Mouse (Mus musculus) forebrain, embryonic 11.5 days (tissue): ENCODE data around the gene Islr. TPM values are rescaled to one million over a fixed set of nuclear protein-coding genes. Genes with fewer than 3 reads are reported as not detected.
A peak's percentile ranks its signal among the peaks of the same experiment; 100 is the strongest.

Experiments used
- ATAC-seq: fragments of 200-750 bp; cut with Nextera tagmentation; replicated peaks from 2 replicates; pipeline ENCODE4 v1.8.0; 2017; ENCODE audit warnings: moderate TSS enrichment; ENCODE audit not compliant: low FRiP score
- DNase-seq: peaks from one replicate; pipeline ENCODE4 v3.0.0-alpha.2; 2017; ENCODE audit warnings: low spot score
- H3K27ac ChIP-seq: fragments of 300-500 bp; sonication (generic); 2 replicates; pipeline ENCODE4 v1.5.1; 2014; ENCODE audit warnings: low read depth, low read length
- H3K27me3 ChIP-seq: fragments of 300-500 bp; sonication (generic); 2 replicates; pipeline ENCODE4 v1.6.1; 2014; ENCODE audit warnings: mild to moderate bottlenecking, low read length, mixed read lengths; ENCODE audit not compliant: control insufficient read depth, insufficient read depth
- H3K36me3 ChIP-seq: fragments of 300-500 bp; sonication (generic); 2 replicates; pipeline ENCODE4 v1.6.1; 2014; ENCODE audit warnings: mild to moderate bottlenecking, low read length, moderate library complexity, mixed read lengths; ENCODE audit not compliant: control insufficient read depth, insufficient read depth
- H3K4me1 ChIP-seq: fragments of 300-500 bp; sonication (generic); replicated peaks from 2 replicates; pipeline ENCODE4 v1.6.1; 2014; ENCODE audit warnings: low read length, mixed read lengths; ENCODE audit not compliant: control insufficient read depth, insufficient read depth
- H3K4me2 ChIP-seq: fragments of 300-500 bp; sonication (generic); 2 replicates; pipeline ENCODE4 v1.6.1; 2014; ENCODE audit warnings: low read depth, mild to moderate bottlenecking, low read length, moderate library complexity, mixed read lengths; ENCODE audit not compliant: severe bottlenecking
- H3K4me3 ChIP-seq: fragments of 300-500 bp; sonication (generic); 2 replicates; pipeline ENCODE4 v1.5.1; 2014; ENCODE audit warnings: low read depth, low read length
- H3K9ac ChIP-seq: fragments of 300-500 bp; sonication (generic); 2 replicates; pipeline ENCODE4 v1.6.1; 2014; ENCODE audit warnings: low read length
- H3K9me3 ChIP-seq: fragments of 300-500 bp; sonication (generic); 2 replicates; pipeline ENCODE4 v1.6.1; 2016; ENCODE audit warnings: low read length, mixed read lengths; ENCODE audit not compliant: control insufficient read depth
- WGBS: fragments of 180-500 bp; shearing (Covaris S2); extraction: QIAGEN DNeasy Blood & Tissue Kit; methylation state at CpG from one replicate; pipeline ENCODE4 v1.1.7; 2014; 5-methylcytosine and 5-hydroxymethylcytosine counted together
- polyA plus RNA-seq: library from polyadenylated mRNA; unstranded; fragments of >200 nt; fragmentation: Nextera tagmentation; extraction: Ambion mirVana; gene quantifications from 2 replicates; pipeline ENCODE4 v1.2.1, GENCODE M21; 2014

Gene Islr
- polyA plus RNA-seq, 1 experiment from 2014 or later = 9.4 TPM

DNA sequence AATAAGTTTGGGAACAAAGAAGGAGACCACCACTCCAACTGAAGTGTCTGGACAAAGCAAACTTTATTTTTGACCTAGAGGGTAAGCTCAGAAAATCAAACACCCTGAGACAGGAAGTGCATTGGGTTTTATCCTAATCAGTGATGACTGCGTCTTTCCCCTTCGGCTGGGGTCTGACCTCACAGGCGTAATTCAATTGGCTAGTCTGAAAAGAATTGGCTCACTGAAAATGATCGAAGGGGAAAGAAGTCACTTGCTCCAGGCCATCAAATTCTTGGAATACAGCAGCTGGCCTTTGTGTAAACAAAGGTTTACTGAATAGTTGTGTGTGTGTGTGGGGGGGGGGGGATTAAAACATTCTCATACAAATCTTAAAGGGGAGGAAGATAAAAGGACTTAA, 78.3 kb downstream of the Islr start:
- no peaks in the 10 kb centered on the region; the same call in 1 of the 2 replicates for H3K27me3 ChIP-seq
- H3K27ac ChIP-seq = no peak overlapping the region
- H3K36me3 ChIP-seq = no peaks in the 10 kb centered on the region
- no peak overlapping the region for H3K4me2 ChIP-seq
- WGBS = 21% methylated on average over 4 of the region's 4 CpGs
- no peak overlapping the region for H3K9ac ChIP-seq
- no peaks in the 10 kb centered on the region for H3K9me3 ChIP-seq
- ATAC-seq = no peak
- peaks cover 14% of the 10 kb centered on the region; the same call in 1 of the 2 replicates for H3K4me1 ChIP-seq
- no peak for DNase-seq
- no peak overlapping the region for H3K4me3 ChIP-seq

DNA sequence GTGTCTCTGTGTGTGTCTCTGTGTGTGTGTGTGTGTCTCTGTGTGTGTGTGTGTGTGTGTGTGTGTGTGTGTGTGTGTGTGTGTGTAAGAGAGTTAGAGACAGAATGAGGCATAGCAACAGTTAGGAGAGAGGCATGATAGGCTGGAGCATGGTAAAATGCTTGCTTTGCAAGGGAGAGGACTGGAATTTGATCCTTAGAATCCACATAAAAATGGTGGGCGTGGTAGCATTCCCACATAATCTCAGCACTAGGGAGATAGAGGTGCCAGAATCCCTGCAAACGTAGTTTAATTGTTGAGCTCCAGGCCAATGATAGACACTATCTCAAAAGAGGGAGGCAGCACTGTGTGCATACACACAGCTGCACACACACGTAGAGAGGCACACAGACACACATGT, 79.0 kb downstream of the Islr start:
- Histone ChIP-seq H3K4me2 (no peak overlapping the region), H3K9me3 (no peaks in the 10 kb centered on the region), H3K4me1 (peaks cover 14% of the 10 kb centered on the region; the same call in 1 of the 2 replicates), H3K36me3 (no peaks in the 10 kb centered on the region), H3K27ac (no peak overlapping the region), H3K27me3 (no peaks in the 10 kb centered on the region), H3K4me3 (no peak overlapping the region), H3K9ac (no peak overlapping the region)
- WGBS = 49% methylated on average over 3 of the region's 3 CpGs
- DNase-seq (no peak), ATAC-seq (no peak)

DNA sequence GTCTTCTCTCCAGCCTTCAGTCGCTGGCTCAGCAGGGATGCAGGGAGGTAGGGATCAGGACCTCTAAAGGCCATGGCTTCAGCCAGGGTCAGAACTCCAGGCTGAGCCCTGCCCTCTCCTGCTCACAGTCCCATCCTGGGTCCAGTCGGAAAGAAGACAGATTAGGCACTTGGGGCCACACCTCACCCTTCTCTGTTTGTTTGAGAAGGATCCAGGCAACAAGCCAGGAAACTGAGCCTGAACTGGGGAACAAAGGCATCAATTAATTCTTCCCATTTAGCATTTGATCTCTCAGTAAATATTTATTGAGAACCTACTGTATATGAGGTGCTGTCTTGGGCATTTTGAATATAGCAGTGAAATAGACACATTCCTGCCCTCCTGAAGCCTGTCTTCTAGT, 85.4 kb downstream of the Islr start, which contains the start of gene Ccdc33:
Gene Ccdc33 (minus strand): TSS at position 153 of the 400 bp plus-strand sequence.
- Histone ChIP-seq H3K9ac (no peak within 1 kb of the TSS), H3K27ac (no peak within 1 kb of the TSS), H3K4me1 (peaks cover 21% of the 10 kb centered on the region), H3K27me3 (peaks cover 7% of the 10 kb centered on the region), H3K4me2 (no peak within 1 kb of the TSS), H3K36me3 (no peaks in the 10 kb centered on the region), H3K9me3 (no peaks in the 10 kb centered on the region), H3K4me3 (no peak within 1 kb of the TSS)
- no peak for ATAC-seq
- 37% methylated on average over 2 of the region's 2 CpGs for WGBS
- no peak for DNase-seq

DNA sequence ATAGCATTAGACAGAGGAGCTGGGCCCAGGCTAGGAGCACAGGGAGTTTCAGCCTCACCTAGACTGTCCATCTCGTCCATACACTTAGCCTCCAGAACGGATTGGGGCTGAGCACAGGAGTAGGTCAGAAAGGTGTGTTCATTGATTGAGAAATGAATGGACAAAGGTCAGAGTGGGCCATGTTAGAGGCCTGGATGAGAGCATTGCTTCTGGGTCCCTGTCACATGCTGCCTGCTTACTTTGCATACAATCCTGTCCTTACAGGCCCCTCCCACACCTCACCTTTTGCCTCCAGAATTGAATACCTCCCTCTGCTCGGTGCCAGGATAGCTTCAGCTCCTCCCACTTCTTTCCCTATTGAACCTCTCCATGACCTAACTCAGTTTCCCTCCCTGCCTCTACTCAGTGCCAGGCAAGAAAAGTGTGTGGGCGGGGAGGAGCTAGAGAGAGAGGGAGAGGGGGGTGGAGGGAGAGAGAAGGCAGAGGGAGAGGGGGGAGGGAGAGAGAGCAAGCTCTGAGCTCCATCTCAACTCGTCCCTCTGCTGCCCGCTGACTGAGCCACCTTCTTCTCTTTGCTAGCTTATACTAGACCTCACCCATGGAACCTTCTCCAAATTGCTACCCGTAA, 88.0 kb downstream of the Islr start:
- ATAC-seq (no peak), DNase-seq (no peak)
- Histone ChIP-seq H3K27me3 (peaks cover 7% of the 10 kb centered on the region), H3K36me3 (no peaks in the 10 kb centered on the region), H3K9ac (peak overlapping the region; percentile 32; the same call in 1 of the 2 replicates), H3K4me3 (no peak overlapping the region), H3K4me2 (no peak overlapping the region), H3K9me3 (no peaks in the 10 kb centered on the region), H3K27ac (peak overlapping the region; percentile 76), H3K4me1 (peaks cover 42% of the 10 kb centered on the region)
- 34% methylated on average over 7 of the region's 7 CpGs for WGBS

DNA sequence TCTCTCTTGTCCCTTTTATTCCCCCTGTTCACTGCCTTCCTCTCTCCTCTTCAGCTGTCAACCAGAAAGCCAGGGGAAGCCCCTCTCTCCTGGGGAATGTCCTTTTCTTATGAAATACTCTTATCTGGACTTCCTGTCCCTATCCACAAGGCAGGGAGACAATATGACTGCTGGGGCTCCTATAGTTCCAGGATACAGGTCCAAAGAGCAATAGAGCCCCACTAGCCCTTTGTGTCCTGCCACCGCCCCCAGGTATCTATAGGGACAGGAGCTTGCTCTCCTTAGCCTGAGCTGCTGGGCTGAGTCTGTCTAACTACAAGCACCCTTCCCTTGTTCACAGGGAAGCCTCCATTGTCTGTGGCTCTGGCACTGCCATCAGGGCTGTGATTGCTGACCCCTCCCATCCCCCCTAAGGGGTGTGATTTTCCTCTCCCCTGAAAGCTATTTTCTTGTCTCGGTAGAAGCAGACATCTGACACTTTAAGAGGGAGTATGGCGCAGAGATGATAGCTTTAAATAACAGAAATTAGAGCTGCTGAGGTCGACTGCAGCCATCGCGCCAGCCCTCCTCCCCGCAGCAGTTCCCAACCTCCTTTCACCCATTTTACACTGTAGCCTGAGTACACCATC, 88.7 kb downstream of the Islr start:
- Histone ChIP-seq H3K9ac (peak overlapping the region; percentile 32; the same call in 1 of the 2 replicates), H3K4me1 (peaks cover 44% of the 10 kb centered on the region), H3K27me3 (peaks cover 7% of the 10 kb centered on the region), H3K4me2 (no peak overlapping the region), H3K27ac (peak overlapping the region; percentile 76), H3K4me3 (no peak overlapping the region), H3K36me3 (no peaks in the 10 kb centered on the region), H3K9me3 (no peaks in the 10 kb centered on the region)
- no peak for ATAC-seq
- no peak for DNase-seq
- WGBS = 31% methylated on average over 7 of the region's 7 CpGs

DNA sequence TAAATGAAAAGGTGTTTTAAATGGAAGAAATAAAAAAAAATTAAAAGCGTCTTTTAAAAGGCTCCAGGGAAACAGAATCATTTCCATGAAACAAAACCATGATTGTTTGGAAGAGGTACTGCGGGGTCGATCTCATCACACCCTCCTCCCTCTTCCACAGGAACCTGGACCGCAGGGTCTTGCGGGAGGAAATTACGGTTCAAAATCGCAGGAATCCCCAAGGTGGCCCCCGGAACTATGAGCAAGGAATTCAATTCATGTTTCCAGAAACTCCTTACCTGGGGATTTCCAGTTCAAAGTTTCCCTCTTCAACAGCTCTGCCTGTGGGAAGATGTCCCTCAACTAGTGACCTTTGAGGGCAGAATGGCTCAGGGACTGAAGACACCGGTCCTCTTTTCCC, 90.1 kb downstream of the Islr start:
- H3K36me3 ChIP-seq = no peaks in the 10 kb centered on the region
- H3K4me2 ChIP-seq = peak overlapping the region; percentile 36
- peaks cover 44% of the 10 kb centered on the region for H3K4me1 ChIP-seq
- H3K9me3 ChIP-seq = no peaks in the 10 kb centered on the region
- peak overlapping the region; percentile 59 for H3K9ac ChIP-seq
- ATAC-seq (no peak), DNase-seq (no peak)
- 2% methylated on average over 9 of the region's 9 CpGs for WGBS
- H3K4me3 ChIP-seq = no peak overlapping the region
- peak overlapping the region; percentile 89 for H3K27ac ChIP-seq
- peaks cover 7% of the 10 kb centered on the region for H3K27me3 ChIP-seq

DNA sequence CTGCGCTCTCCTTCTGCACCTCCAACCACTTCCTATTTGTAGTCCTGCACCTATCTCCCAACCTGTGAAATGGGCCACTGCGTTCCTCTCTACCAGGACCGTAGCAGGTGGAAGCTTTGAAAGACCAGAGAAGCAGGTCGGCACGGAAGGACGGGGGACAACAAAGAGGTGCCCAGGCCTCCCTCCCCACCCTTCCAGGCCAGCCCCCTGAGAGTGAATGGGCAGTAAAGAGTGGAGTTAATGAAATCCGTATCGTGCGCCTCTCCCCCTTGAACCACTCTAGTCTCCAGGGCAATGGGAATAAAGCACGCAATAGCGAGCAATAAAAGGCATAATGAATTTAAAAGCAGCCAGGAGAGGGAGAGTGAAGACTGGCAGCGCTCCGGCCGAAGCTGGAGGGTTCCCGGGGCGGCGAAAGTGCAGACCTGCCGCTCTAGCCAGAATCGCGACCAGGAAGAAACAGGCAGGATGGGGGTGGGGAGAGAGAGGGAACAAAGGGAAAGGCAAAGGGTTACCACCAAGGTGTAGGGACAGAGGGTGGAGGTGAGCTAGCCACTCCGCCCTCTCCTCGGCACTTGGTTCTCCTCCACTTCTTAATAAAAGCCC, 90.7 kb downstream of the Islr start:
- H3K36me3 ChIP-seq = no peaks in the 10 kb centered on the region
- H3K4me3 ChIP-seq = peak overlapping the region; percentile 20
- ATAC-seq = peak; percentile 38
- peak overlapping the region; percentile 89 for H3K27ac ChIP-seq
- WGBS = under 1% methylated on average over 22 of the region's 22 CpGs
- H3K27me3 ChIP-seq = peaks cover 7% of the 10 kb centered on the region
- H3K9ac ChIP-seq = peak overlapping the region; percentile 59
- H3K9me3 ChIP-seq = no peaks in the 10 kb centered on the region
- DNase-seq = peak; percentile 76
- H3K4me2 ChIP-seq = peak overlapping the region; percentile 36
- peaks cover 44% of the 10 kb centered on the region for H3K4me1 ChIP-seq

DNA sequence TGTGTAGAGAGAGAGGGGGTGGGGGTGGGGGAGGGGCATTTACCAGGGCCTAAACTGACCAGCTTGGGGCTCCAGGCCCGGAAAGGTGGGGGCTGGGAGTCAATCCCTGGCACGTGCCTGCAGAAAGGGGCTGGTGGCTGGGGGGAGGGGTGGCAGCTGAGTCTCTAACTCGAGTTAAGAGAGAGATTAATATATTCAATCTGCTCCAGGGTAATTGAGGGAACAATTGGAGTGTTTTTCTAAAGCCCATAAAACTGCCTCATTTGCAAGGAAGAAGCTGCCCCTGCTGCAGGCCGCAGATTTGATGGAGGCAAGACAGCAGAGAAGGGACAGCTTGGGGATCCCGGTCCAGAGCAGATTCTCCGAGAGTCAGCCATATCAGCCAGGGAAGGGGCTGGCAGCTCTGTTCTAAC, 91.2 kb downstream of the Islr start:
- peak overlapping the region; percentile 36 for H3K4me2 ChIP-seq
- no peaks in the 10 kb centered on the region for H3K36me3 ChIP-seq
- H3K4me1 ChIP-seq = peaks cover 44% of the 10 kb centered on the region
- H3K27ac ChIP-seq = peak overlapping the region; percentile 89
- H3K27me3 ChIP-seq = peaks cover 7% of the 10 kb centered on the region
- peak overlapping the region; percentile 59 for H3K9ac ChIP-seq
- 1% methylated on average over 6 of the region's 6 CpGs for WGBS
- ATAC-seq = peak; percentile 78
- DNase-seq = peak; percentile 92
- peak overlapping the region; percentile 0; the same call in 1 of the 2 replicates for H3K4me3 ChIP-seq
- H3K9me3 ChIP-seq = no peaks in the 10 kb centered on the region
